Mouse (Mus musculus): ENCODE data around the gene Gm9747. TPM values are rescaled to one million over a fixed set of nuclear protein-coding genes. Genes with fewer than 3 reads are reported as not detected.

The Gm9747 gene
- polyA plus RNA-seq, 1 experiment from 2014 or later, result 40.1 TPM

DNA sequence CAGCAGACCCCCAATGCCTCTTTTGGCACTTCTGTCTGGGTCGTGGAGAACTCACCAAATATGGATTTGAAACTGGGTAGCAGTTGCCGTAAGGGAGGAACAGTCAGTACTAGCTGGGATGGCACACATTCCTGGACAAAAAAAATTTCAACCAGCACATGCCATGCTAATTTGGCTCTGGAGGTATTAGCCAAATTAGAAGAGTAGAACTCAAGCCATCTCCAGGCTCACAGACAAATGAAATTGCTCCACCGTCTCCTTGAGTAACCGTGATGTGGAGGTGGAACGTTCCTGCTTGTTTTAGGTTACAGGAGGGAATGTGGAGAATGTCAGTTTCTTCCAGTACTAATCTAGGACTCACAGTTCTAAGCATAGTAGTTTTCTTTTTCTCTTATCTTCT lies 25.4 kb upstream of the Gm9747 start:
- H3K27me3 ChIP-seq (ENCODE audit: control insufficient read depth, insufficient read depth, low read length), result no peaks in the 10 kb centered on the region
- H3K9me3 ChIP-seq (ENCODE audit: control insufficient read depth, low read length), result peaks cover 8% of the 10 kb centered on the region; the same call in 1 of the 2 replicates
- no peaks in the 10 kb centered on the region for H3K36me3 ChIP-seq (ENCODE audit: control insufficient read depth, insufficient read depth, low read length)
- H3K9ac ChIP-seq (ENCODE audit: low read length), result no peak overlapping the region
- no peak overlapping the region for H3K27ac ChIP-seq (replicated peaks in 1 of 2; ENCODE audit: control insufficient read depth in 1 of 2, insufficient read depth in 1 of 2, low read depth in 2 of 2, low read length in 2 of 2)
- peaks cover 4 to 5% of the 10 kb centered on the region in 2 experiments; a peak in 3 of 4 replicates for H3K4me1 ChIP-seq (ENCODE audit: control insufficient read depth in 2 of 2, insufficient read depth in 2 of 2, low read length in 2 of 2)
- ATAC-seq (ENCODE audit: insufficient number of reproducible peaks, insufficient read depth, low FRiP score, low read depth), result no peak
- no peak overlapping the region for H3K4me2 ChIP-seq (ENCODE audit: low read length)
- WGBS, result 24% methylated on average over 5 of the region's 5 CpGs
- no peak overlapping the region for H3K4me3 ChIP-seq (ENCODE audit: control insufficient read depth in 1 of 2, insufficient read depth in 1 of 2, low read depth in 1 of 2, low read length in 2 of 2)

DNA sequence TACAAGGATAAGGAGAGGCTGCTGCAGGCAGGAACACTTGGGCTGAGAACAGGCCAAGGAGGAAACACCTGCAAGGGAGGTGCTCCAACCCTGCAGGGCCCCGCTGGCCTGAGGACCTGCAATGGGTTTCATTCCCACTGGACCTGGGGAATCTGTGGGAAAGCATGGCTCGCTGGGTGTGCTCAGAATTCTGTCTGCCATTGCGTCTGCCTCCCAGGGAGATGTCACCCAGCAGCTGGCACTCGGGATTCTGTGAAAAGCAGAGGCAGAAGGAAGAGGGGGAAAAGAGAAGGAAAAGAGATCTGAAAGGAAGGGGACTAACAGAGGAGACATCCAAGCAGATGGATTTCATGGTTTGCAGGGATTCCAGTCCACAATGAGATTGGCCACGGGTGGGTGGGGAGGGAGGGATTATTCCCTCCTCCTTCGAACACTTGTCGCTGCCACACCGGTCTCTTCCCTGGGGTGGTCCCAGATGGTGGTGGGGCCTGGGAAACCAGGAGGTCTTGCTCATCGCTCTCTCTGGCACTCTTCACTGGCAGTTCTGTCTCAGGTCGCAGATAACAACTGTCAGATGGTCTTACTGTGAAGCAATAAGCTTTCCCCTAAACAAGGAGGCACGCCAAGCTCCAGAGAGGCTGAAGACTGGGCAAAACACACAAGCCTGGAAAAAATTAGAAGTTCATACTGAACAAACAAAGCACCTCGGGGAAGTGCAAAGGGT lies 12.1 kb upstream of the Gm9747 start:
- Histone ChIP-seq H3K27me3 (ENCODE audit: control insufficient read depth, insufficient read depth, low read length) (no peaks in the 10 kb centered on the region), H3K27ac (replicated peaks in 1 of 2; ENCODE audit: control insufficient read depth in 1 of 2, insufficient read depth in 1 of 2, low read depth in 2 of 2, low read length in 2 of 2) (no peak overlapping the region), H3K9me3 (ENCODE audit: control insufficient read depth, low read length) (no peaks in the 10 kb centered on the region), H3K4me3 (ENCODE audit: control insufficient read depth in 1 of 2, insufficient read depth in 1 of 2, low read depth in 1 of 2, low read length in 2 of 2) (no peak overlapping the region), H3K9ac (ENCODE audit: low read length) (peak overlapping the region; percentile 16; the same call in 1 of the 2 replicates), H3K4me1 (ENCODE audit: control insufficient read depth in 2 of 2, insufficient read depth in 2 of 2, low read length in 2 of 2) (peaks cover 9 to 12% of the 10 kb centered on the region in 2 experiments), H3K4me2 (ENCODE audit: low read length) (peak overlapping the region; percentile 46), H3K36me3 (ENCODE audit: control insufficient read depth, insufficient read depth, low read length) (no peaks in the 10 kb centered on the region)
- WGBS, result 20% methylated on average over 12 of the region's 12 CpGs
- no peak for ATAC-seq (ENCODE audit: insufficient number of reproducible peaks, insufficient read depth, low FRiP score, low read depth)

DNA sequence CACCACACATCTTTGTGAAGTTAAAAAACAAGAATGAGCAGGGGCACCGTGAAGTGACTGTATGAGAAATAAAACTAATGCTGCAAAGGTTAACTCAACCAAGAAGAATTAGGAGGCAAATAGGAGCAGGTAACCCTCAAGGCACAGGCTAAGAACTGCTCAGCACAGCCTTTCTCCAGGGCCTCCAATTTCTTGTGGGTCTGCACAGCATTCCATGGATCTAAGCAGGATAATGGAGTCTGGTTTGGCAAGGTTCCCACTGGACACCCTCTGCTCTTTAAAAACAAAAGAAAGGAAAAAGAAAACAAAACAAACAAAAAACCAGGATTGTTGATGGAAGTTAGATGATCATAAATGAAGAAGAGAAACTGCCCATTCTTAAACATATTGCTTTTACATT lies 11.4 kb upstream of the Gm9747 start:
- WGBS, result 47% methylated on average over 1 of the region's 1 CpGs
- H3K4me2 ChIP-seq (ENCODE audit: low read length), result peak overlapping the region; percentile 46

DNA sequence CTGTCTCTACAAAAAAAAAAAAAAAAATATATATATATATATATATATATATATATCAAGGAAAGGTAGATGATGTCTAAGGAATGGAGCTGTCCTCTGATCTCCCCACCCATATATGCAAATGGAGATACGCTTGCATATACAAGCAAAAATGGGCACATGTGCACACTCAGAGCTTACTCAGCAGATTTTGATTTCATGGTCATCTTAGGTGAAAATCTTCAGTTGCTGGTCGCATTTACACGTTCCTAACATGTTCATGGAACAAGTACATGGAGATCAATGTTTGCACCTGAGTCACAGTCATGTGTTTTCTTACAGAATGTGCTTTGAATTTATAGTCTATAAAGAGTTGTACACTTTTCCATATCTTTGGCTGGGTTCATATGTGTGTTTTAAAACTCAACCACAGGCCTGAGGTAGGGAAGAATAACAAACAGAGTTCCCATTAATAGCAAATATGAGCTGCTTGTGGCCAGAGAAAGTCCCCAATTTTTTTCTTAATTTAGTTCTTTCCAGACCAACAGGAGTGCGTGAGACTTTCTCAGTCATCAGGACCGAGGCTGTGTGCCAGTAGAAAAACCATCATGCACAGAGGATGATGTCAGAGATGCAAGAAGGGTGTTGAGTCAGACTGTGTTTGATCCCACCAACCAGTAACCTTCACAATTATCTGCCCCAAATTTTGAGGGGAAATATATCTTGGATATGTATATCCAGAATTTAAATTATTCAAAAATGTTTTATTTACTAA lies 9.7 kb upstream of the Gm9747 start:
- no peaks in the 10 kb centered on the region for H3K36me3 ChIP-seq (ENCODE audit: control insufficient read depth, insufficient read depth, low read length)
- WGBS, result 82% methylated on average over 5 of the region's 5 CpGs
- H3K4me2 ChIP-seq (ENCODE audit: low read length), result no peak overlapping the region
- H3K27ac ChIP-seq (replicated peaks in 1 of 2; ENCODE audit: control insufficient read depth in 1 of 2, insufficient read depth in 1 of 2, low read depth in 2 of 2, low read length in 2 of 2), result no peak overlapping the region
- no peaks in the 10 kb centered on the region for H3K27me3 ChIP-seq (ENCODE audit: control insufficient read depth, insufficient read depth, low read length)
- no peak overlapping the region for H3K4me3 ChIP-seq (ENCODE audit: control insufficient read depth in 1 of 2, insufficient read depth in 1 of 2, low read depth in 1 of 2, low read length in 2 of 2)
- no peaks in the 10 kb centered on the region for H3K9me3 ChIP-seq (ENCODE audit: control insufficient read depth, low read length)
- no peak for ATAC-seq (ENCODE audit: insufficient number of reproducible peaks, insufficient read depth, low FRiP score, low read depth)
- no peak overlapping the region for H3K9ac ChIP-seq (ENCODE audit: low read length)
- peaks cover 9 to 12% of the 10 kb centered on the region in 2 experiments for H3K4me1 ChIP-seq (ENCODE audit: control insufficient read depth in 2 of 2, insufficient read depth in 2 of 2, low read length in 2 of 2)

More for the DNA sequence above, 11.4 kb upstream of the Gm9747 start:
- peak overlapping the region; percentile 16; the same call in 1 of the 2 replicates for H3K9ac ChIP-seq (ENCODE audit: low read length)
- H3K9me3 ChIP-seq (ENCODE audit: control insufficient read depth, low read length), result no peaks in the 10 kb centered on the region
- ATAC-seq (ENCODE audit: insufficient number of reproducible peaks, insufficient read depth, low FRiP score, low read depth), result no peak
- H3K4me1 ChIP-seq (ENCODE audit: control insufficient read depth in 2 of 2, insufficient read depth in 2 of 2, low read length in 2 of 2), result peaks cover 9 to 12% of the 10 kb centered on the region in 2 experiments
- no peak overlapping the region for H3K27ac ChIP-seq (replicated peaks in 1 of 2; ENCODE audit: control insufficient read depth in 1 of 2, insufficient read depth in 1 of 2, low read depth in 2 of 2, low read length in 2 of 2)
- H3K27me3 ChIP-seq (ENCODE audit: control insufficient read depth, insufficient read depth, low read length), result no peaks in the 10 kb centered on the region
- no peaks in the 10 kb centered on the region for H3K36me3 ChIP-seq (ENCODE audit: control insufficient read depth, insufficient read depth, low read length)
- H3K4me3 ChIP-seq (ENCODE audit: control insufficient read depth in 1 of 2, insufficient read depth in 1 of 2, low read depth in 1 of 2, low read length in 2 of 2), result no peak overlapping the region

DNA sequence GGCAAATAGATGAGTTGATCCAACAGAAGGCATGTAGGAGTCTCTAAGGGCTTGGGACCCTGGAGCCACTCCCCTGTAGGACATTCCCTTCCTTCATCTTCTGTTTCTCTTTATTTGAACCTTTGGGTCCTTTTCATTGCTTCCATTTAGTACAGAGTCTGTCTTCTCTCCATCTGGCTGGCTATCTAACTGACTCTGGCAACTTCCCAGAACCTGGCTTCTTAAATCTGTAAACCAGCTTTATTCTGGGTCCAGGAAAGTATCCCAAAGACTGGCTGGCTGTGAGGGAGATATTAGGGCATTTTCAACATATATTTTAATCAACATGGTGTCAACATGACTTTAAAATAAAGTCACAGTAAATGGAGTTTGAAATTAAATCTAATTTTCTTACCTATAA lies 4.1 kb upstream of the Gm9747 start:
- no peak overlapping the region for H3K9ac ChIP-seq (ENCODE audit: low read length)
- no peak overlapping the region for H3K27ac ChIP-seq (replicated peaks in 1 of 2; ENCODE audit: control insufficient read depth in 1 of 2, insufficient read depth in 1 of 2, low read depth in 2 of 2, low read length in 2 of 2)
- no peaks in the 10 kb centered on the region for H3K9me3 ChIP-seq (ENCODE audit: control insufficient read depth, low read length)
- H3K27me3 ChIP-seq (ENCODE audit: control insufficient read depth, insufficient read depth, low read length), result no peaks in the 10 kb centered on the region
- H3K4me1 ChIP-seq (ENCODE audit: control insufficient read depth in 2 of 2, insufficient read depth in 2 of 2, low read length in 2 of 2), result no peaks in the 10 kb centered on the region
- H3K4me2 ChIP-seq (ENCODE audit: low read length), result no peak overlapping the region
- H3K36me3 ChIP-seq (ENCODE audit: control insufficient read depth, insufficient read depth, low read length), result peaks cover 17% of the 10 kb centered on the region
- no peak for ATAC-seq (ENCODE audit: insufficient number of reproducible peaks, insufficient read depth, low FRiP score, low read depth)
- no peak overlapping the region for H3K4me3 ChIP-seq (ENCODE audit: control insufficient read depth in 1 of 2, insufficient read depth in 1 of 2, low read depth in 1 of 2, low read length in 2 of 2)

DNA sequence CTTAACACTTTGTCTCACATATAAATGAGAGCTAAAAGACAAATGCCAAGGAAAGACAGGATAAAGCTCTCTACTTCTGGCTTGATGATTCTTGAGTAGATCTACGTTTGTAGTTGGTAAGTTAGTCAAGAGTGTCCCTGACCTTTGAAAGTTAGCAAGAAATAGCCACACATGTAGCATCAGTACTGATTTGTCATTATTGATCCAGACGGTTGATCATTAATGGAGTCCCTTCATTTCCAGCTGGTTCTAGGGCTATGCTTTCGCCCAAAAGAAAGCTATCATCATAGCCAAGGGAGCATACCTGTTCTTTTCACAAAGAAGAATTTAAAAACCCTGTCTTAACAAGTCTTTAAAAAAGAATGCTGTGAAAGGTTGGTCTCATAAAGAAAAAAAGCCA lies 1.7 kb downstream of the Gm9747 start:
- no peak overlapping the region for H3K9ac ChIP-seq (ENCODE audit: low read length)
- H3K27ac ChIP-seq (replicated peaks in 1 of 2; ENCODE audit: control insufficient read depth in 1 of 2, insufficient read depth in 1 of 2, low read depth in 2 of 2, low read length in 2 of 2), result no peak overlapping the region
- 92% methylated on average over 3 of the region's 3 CpGs for WGBS
- no peak overlapping the region for H3K4me2 ChIP-seq (ENCODE audit: low read length)
- H3K27me3 ChIP-seq (ENCODE audit: control insufficient read depth, insufficient read depth, low read length), result no peaks in the 10 kb centered on the region
- no peaks in the 10 kb centered on the region for H3K9me3 ChIP-seq (ENCODE audit: control insufficient read depth, low read length)
- ATAC-seq (ENCODE audit: insufficient number of reproducible peaks, insufficient read depth, low FRiP score, low read depth), result no peak
- H3K4me1 ChIP-seq (ENCODE audit: control insufficient read depth in 2 of 2, insufficient read depth in 2 of 2, low read length in 2 of 2), result peaks cover 4% of the 10 kb centered on the region in 2 experiments; a peak in 3 of 4 replicates
- H3K4me3 ChIP-seq (ENCODE audit: control insufficient read depth in 1 of 2, insufficient read depth in 1 of 2, low read depth in 1 of 2, low read length in 2 of 2), result no peak overlapping the region
- H3K36me3 ChIP-seq (ENCODE audit: control insufficient read depth, insufficient read depth, low read length), result peaks cover 48% of the 10 kb centered on the region

DNA sequence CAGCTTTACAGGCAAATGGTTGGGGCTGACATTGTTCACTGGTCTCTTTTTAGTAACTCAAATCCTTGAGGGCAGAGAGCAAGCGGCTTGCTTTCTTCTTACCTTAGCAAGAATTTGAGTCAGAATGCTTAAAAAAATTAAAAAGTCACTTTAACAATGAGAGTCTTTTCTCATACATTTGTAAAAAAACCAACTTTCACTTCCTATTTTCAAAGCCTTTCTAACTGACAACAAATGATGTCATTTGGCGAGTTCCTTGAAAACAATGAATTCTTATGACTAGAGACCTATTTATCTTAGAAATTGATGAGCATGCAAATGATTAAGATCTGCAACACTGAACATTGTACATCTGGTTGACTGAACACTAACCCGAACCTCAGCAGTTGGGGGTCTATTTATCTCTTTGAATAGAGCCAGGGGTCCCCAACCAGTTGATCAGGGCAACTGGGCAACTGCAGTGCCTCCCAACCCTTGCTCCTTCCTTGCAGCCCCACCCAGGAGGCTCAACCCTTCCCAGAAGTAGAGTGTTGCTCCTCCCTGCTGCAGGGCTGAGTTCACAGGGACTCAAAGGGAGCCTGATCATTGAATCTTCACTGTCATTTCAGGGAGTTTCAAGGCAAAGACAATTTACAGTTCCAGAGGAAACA lies 2.7 kb downstream of the Gm9747 start:
- Histone ChIP-seq H3K4me3 (ENCODE audit: control insufficient read depth in 1 of 2, insufficient read depth in 1 of 2, low read depth in 1 of 2, low read length in 2 of 2) (no peak overlapping the region), H3K27ac (replicated peaks in 1 of 2; ENCODE audit: control insufficient read depth in 1 of 2, insufficient read depth in 1 of 2, low read depth in 2 of 2, low read length in 2 of 2) (no peak overlapping the region), H3K4me1 (ENCODE audit: control insufficient read depth in 2 of 2, insufficient read depth in 2 of 2, low read length in 2 of 2) (peaks cover 8 to 14% of the 10 kb centered on the region in 2 experiments), H3K9me3 (ENCODE audit: control insufficient read depth, low read length) (no peaks in the 10 kb centered on the region), H3K4me2 (ENCODE audit: low read length) (no peak overlapping the region), H3K36me3 (ENCODE audit: control insufficient read depth, insufficient read depth, low read length) (peaks cover 48% of the 10 kb centered on the region), H3K9ac (ENCODE audit: low read length) (no peak overlapping the region), H3K27me3 (ENCODE audit: control insufficient read depth, insufficient read depth, low read length) (no peaks in the 10 kb centered on the region)
- no peak for ATAC-seq (ENCODE audit: insufficient number of reproducible peaks, insufficient read depth, low FRiP score, low read depth)
- WGBS, result 85% methylated on average over 3 of the region's 3 CpGs
